Mouse (Mus musculus) gastrocnemius, adult 2 months (tissue): ENCODE results near the gene Gpr160. TPM values are rescaled to one million over a fixed set of nuclear protein-coding genes. Genes with fewer than 3 reads are reported as not detected.

ENCODE experiments used
- DNase-seq: peaks from one replicate; pipeline ENCODE4 v3.0.0; 2022
- H3K27ac ChIP-seq: fragments of 200-600 bp; 2 replicates; pipeline ENCODE4 v1.8.1; 2022; ENCODE audit warnings: mild to moderate bottlenecking
- H3K4me3 ChIP-seq: fragments of 200-600 bp; 2 replicates; pipeline ENCODE4 v1.8.1; 2022; ENCODE audit warnings: mild to moderate bottlenecking, moderate library complexity
- CTCF ChIP-seq: fragments of 200-600 bp; IDR thresholded peaks from 2 replicates; pipeline ENCODE4 v1.8.1; 2022; ENCODE audit warnings: antibody characterized with exemption, mild to moderate bottlenecking, moderate library complexity
- intact Hi-C: fragments of 180-260 bp; cut with DNase I; formaldehyde crosslinking; loops from one replicate; pipeline ENCODE4 v1.15.1; 2025
- total RNA-seq, 2 experiments: library from RNA; stranded (reverse); gene quantifications; 2 replicates each; pipeline ENCODE4 v1.2.3; 2021

The Gpr160 gene
- total RNA-seq, 2 experiments from 2014 or later = 0.22 to 0.33 TPM

GRCm38 (mm10) chr3:30863712-30864435 is 8.1 kb downstream of the Gpr160 start:
- H3K4me3 ChIP-seq = no peak overlapping the region
- intact Hi-C loops = no loop called here
- peak overlapping the region; percentile 8; the same call in 1 of the 2 replicates for H3K27ac ChIP-seq
- DNase-seq = no peak
- no peak for TF ChIP-seq CTCF

GRCm38 (mm10) chr3:30864640-30865039 is 8.9 kb downstream of the Gpr160 start:
- no peak overlapping the region for H3K4me3 ChIP-seq
- H3K27ac ChIP-seq = 0 out of 2 replicates have a peak overlapping the region, but pooled peaks have one; percentile 8
- intact Hi-C loops = no loop called here
- TF ChIP-seq CTCF = no peak
- DNase-seq = no peak

- DNase-seq = no peak
- Histone ChIP-seq H3K4me3 (no peak overlapping the region), H3K27ac (no peak overlapping the region)
- no peak for TF ChIP-seq CTCF
- intact Hi-C loops = no loop called here
Measured at GRCm38 (mm10) chr3:30868176-30868575, 12.4 kb downstream of the Gpr160 start.

- no peak overlapping the region for H3K4me3 ChIP-seq
- no peak overlapping the region for H3K27ac ChIP-seq
- intact Hi-C loops = no loop called here
- no peak for DNase-seq
- no peak for TF ChIP-seq CTCF
Measured at GRCm38 (mm10) chr3:30868625-30869024, 12.9 kb downstream of the Gpr160 start.

GRCm38 (mm10) chr3:30869995-30870394 is 14.2 kb downstream of the Gpr160 start:
- H3K4me3 ChIP-seq = no peak overlapping the region
- no peak for TF ChIP-seq CTCF
- no peak overlapping the region for H3K27ac ChIP-seq
- DNase-seq = no peak
- intact Hi-C loops = no loop called here

GRCm38 (mm10) chr3:30876709-30877108 is 21.0 kb downstream of the Gpr160 start:
- intact Hi-C loops = no loop called here
- H3K27ac ChIP-seq = no peak overlapping the region

GRCm38 (mm10) chr3:30887449-30887848 is 31.7 kb downstream of the Gpr160 start:
- Histone ChIP-seq H3K27ac (no peak overlapping the region), H3K4me3 (no peak overlapping the region)
- TF ChIP-seq CTCF = peak; percentile 17; the same call in 1 of the 2 replicates
- DNase-seq = no peak
- intact Hi-C loops = no loop called here

More at GRCm38 (mm10) chr3:30876709-30877108, 21.0 kb downstream of the Gpr160 start:
- H3K4me3 ChIP-seq = no peak overlapping the region
- no peak for DNase-seq
- no peak for TF ChIP-seq CTCF

- TF ChIP-seq CTCF = no peak
- Histone ChIP-seq H3K27ac (no peak overlapping the region), H3K4me3 (no peak overlapping the region)
- DNase-seq = no peak
- intact Hi-C loops = no loop called here
Measured at GRCm38 (mm10) chr3:30889014-30889413, 33.3 kb downstream of the Gpr160 start.

- Histone ChIP-seq H3K27ac (no peak overlapping the region), H3K4me3 (no peak overlapping the region)
- DNase-seq = peak; percentile 25
- intact Hi-C loops = loop anchor here (10.0 kb wide), 1 partner anchor 202 kb away; the partner anchor contains the start of gene Lrrc31
- TF ChIP-seq CTCF = no peak
Measured at GRCm38 (mm10) chr3:30896721-30897120, 41.0 kb downstream of the Gpr160 start.

- no peak overlapping the region for H3K27ac ChIP-seq
Measured at GRCm38 (mm10) chr3:30899407-30899806, 43.7 kb downstream of the Gpr160 start.

GRCm38 (mm10) chr3:30904658-30905057 is 48.9 kb downstream of the Gpr160 start:
- TF ChIP-seq CTCF = no peak
- no peak for DNase-seq
- intact Hi-C loops = no loop called here
- Histone ChIP-seq H3K4me3 (no peak overlapping the region), H3K27ac (no peak overlapping the region)

More at GRCm38 (mm10) chr3:30899407-30899806, 43.7 kb downstream of the Gpr160 start:
- DNase-seq = no peak
- intact Hi-C loops = loop anchor here (10.0 kb wide), 1 partner anchor 205 kb away; the partner anchor contains the start of gene Lrrc31
- no peak for TF ChIP-seq CTCF
- no peak overlapping the region for H3K4me3 ChIP-seq

- TF ChIP-seq CTCF = no peak
- intact Hi-C loops = no loop called here
- no peak overlapping the region for H3K4me3 ChIP-seq
Measured at GRCm38 (mm10) chr3:30917160-30917559, 61.4 kb downstream of the Gpr160 start.

GRCm38 (mm10) chr3:30927664-30928063 is 71.9 kb downstream of the Gpr160 start:
- Histone ChIP-seq H3K27ac (no peak overlapping the region), H3K4me3 (no peak overlapping the region)
- intact Hi-C loops = no loop called here
- TF ChIP-seq CTCF = no peak
- DNase-seq = no peak

More at GRCm38 (mm10) chr3:30917160-30917559, 61.4 kb downstream of the Gpr160 start:
- DNase-seq = no peak
- no peak overlapping the region for H3K27ac ChIP-seq

GRCm38 (mm10) chr3:30929828-30930227 is 74.1 kb downstream of the Gpr160 start:
- no peak for DNase-seq
- intact Hi-C loops = no loop called here
- no peak for TF ChIP-seq CTCF
- Histone ChIP-seq H3K27ac (no peak overlapping the region), H3K4me3 (no peak overlapping the region)
